Mouse (Mus musculus) 416B (cell line): ENCODE measurements around the gene Fasn.

Source experiments
- DNase-seq: peaks from one replicate; pipeline ENCODE4 v3.0.0; 2011; ENCODE audit warnings: low read depth

The Fasn gene

GRCm38 (mm10) chr11:120760236-120760635 is 64.1 kb downstream of the Fasn start:
- DNase-seq: no peak
